Mouse (Mus musculus): Measurements from ENCODE around the gene Gm48551.

Gene Gm48551

GRCm38 (mm10) chr10:81356991-81357844 lies 27.0 kb upstream of the Gm48551 start, which contains the start of gene Mfsd12:
TSS of gene Mfsd12 (plus strand) at chr10:81357491.
- peak; percentile 93 for DNase-seq (ENCODE audit: inconsistent ontology term)

DNA sequence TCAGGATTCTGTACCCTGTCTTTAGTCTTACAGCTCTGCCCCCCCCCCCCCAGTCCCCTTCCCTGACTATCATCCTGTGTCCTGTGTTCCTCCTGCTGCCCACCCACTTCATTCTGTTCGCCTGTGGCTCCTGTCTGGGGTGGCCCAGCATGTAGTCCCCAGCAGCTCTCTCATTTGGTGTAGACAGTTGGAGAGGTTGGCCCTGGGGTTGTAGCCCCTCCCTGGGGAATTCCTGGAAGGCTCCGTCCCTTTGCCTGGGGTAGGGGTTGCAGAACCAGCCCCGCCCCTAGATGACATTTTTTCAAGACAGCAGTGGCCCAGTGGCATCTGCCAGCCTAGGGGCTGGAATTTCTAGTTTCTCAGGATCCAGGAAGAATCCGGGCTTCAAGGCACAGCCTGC lies 26.1 kb upstream of the Gm48551 start:
- peak; percentile 88 for DNase-seq (ENCODE audit: inconsistent ontology term)

DNA sequence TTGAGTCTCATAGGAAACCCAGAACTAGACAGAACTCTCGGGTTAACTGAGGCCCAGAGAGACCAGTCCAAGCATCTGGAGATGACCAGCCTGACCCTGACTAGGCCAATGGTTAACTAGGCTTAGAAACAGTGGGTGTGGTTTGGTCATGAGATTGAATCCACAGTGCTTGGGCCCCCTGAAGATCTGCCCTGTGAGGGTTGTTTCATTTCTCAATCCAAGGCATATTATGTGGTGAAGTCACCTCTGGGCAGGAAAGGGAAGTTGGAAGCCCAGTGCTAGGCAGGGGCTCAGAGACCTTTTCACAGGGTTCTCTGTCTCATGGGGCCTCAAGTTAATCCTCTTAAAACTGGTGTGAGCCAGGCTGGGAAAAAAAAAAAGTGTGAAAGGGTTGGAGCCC lies 25.4 kb upstream of the Gm48551 start:
- DNase-seq (ENCODE audit: inconsistent ontology term), result no peak

- no peak for DNase-seq (ENCODE audit: inconsistent ontology term)
These were observed 23.5 kb upstream of the Gm48551 start for GRCm38 (mm10) chr10:81360721-81361120.

DNA sequence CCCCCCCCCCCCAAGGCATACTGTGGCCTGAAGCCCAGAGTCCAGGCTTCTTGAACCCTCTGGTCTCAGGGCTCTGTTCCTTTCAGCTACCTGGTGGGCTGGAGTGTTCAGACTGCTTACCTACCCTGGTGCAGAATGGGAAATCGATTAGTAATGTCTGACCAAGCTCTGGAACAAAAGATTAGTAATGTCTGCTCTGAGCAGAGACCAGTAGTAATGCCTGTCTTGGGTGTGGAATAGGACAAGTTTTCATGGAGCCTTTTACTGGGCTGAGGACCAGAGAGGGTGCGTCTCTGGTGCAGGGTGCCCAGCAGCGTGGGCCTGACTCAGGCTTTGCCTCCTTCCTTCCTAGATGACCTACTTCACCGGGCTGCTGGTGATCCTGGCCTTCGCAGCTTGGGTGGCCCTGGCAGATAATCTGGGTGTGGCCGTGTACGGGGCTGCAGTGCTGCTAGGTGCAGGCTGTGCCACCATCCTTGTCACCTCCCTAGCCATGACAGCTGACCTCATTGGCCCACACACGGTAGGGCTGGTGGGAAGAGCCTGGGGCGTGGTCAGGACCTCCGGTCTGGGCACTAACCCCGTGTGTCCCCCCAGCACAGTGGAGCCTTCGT lies 21.8 kb upstream of the Gm48551 start:
- no peak for DNase-seq (ENCODE audit: inconsistent ontology term)

GRCm38 (mm10) chr10:81363436-81364346 lies 20.6 kb upstream of the Gm48551 start:
- DNase-seq (ENCODE audit: inconsistent ontology term), result no peak

GRCm38 (mm10) chr10:81364666-81365065 lies 19.6 kb upstream of the Gm48551 start:
- DNase-seq (ENCODE audit: inconsistent ontology term), result no peak

DNA sequence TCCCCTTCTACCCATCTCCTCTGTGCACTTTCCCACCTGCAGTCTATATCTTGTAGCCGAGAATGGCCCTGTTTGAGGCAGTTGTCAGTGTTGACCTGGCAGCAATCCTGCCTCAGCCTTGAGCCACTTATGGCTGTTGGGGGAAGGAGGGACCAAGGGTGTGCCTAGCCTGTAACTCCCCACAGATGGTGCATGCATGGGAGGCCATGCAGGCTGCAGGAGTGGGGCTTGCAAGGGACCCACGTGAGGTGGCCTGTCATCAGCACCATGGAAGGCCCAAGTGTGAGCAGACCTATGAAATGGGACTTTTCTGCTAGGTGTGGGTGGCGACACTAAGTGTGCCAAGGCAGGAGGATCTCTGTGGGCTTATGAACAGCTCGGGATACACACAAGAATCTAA lies 19.2 kb upstream of the Gm48551 start:
- DNase-seq (ENCODE audit: inconsistent ontology term), result no peak

- DNase-seq (ENCODE audit: inconsistent ontology term), result no peak
These were observed 18.4 kb upstream of the Gm48551 start, which contains the start of gene 4930404N11Rik for GRCm38 (mm10) chr10:81365672-81366476. TSS of gene 4930404N11Rik (minus strand) at chr10:81365816.

DNA sequence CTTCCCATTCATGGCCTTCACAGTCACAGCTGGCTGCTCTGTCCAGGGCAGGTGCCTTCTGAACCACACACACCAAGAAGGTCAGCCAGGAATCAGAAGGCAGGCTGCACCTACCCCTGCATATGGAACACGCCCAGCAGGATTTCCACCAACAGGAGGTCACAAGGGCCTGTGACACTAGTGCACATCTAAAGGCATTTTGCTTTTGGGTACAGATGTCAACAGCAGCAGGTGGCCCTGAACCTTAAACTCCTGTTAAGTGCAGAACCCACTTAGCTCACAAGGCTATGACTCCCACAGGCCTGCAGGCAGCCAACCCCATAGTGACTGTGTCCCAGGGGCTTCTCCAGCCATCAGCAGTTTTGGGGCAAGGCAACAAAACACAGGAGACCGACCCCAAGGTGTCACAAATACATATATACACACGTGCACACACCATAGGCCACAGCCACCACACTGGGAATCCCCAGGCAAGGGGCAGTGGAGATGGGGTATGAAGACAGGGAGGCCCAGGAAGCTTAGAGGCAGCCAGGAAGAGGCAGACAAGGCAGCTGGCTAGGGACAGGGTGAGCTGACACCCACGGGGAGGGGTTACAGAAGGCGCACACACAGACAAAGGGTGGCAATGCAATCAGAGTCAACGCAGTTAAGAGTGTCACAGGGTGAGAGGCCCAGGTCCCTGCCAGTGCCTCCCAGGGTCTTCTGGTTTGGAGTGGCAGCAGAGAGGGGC lies 17.6 kb upstream of the Gm48551 start:
- no peak for DNase-seq (ENCODE audit: inconsistent ontology term)

- no peak for DNase-seq (ENCODE audit: inconsistent ontology term)
These were observed 17.1 kb upstream of the Gm48551 start for GRCm38 (mm10) chr10:81367207-81367495.

DNA sequence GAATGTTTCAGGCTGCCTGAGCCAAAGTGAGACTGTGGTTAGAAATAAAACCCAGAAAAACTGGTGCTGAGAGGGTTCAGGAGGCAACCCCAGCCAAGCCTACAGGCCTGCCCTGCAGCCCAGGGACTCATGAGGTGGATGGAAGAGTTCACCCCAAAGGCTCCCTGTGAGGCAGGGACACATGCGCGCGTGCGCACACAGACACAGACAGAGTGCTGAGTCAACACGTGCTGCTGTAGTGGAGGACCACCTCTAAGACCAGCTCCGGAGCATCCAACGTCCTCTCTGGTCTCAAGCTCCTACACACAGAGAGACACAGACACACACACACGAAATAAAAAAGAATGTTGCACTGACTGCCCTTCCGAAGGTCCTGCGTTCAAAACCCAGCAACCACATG lies 8.9 kb upstream of the Gm48551 start:
- no peak for DNase-seq (ENCODE audit: inconsistent ontology term)

- DNase-seq (ENCODE audit: inconsistent ontology term), result no peak
These were observed 7.5 kb upstream of the Gm48551 start for GRCm38 (mm10) chr10:81376561-81377361.

GRCm38 (mm10) chr10:81377362-81377664 lies 7.0 kb upstream of the Gm48551 start:
- no peak for DNase-seq (ENCODE audit: inconsistent ontology term)

DNA sequence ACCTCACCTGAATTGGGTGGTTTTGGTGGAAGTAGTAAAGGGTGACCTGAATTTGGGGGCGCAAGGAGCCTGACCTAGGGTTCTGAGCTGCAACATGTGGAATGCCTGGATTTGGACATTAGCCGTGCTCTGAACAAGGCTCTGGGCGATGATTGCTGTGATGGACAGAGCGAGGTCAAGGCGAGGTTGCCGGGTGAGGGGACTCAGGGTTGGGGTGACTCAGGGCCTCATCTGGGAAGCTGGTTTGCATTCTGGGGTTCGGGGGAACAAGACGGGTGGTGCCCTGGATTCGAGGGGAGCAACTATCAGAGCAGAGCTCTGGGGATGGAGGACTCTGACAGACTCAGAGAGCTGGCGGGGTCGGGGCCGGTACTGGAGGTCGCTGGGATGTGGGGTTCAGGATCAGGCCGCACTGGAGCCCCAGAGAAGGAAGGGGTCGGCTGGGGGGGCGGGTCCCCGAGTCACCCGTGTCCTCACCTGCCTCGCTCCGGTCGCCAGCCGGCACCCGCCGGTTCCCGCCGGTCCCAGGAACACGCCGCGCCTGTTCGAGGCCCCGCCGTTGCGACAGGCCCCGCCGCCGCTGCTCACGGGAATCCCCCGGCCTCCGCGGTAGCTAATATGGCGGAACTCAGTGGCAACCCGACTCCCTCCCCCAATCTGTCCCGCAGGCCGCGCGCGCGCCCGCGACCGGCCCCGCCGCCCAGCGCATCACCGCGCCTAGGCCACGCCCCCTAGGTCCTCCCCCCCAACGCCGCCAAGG lies 6.3 kb upstream of the Gm48551 start, which contains the start of gene Fzr1:
Fzr1 (minus strand) TSS at position 724 of the 760 bp plus-strand sequence.
- no peak for DNase-seq (ENCODE audit: inconsistent ontology term)

- peak; percentile 100 for DNase-seq (ENCODE audit: inconsistent ontology term)
These were observed 5.6 kb upstream of the Gm48551 start for GRCm38 (mm10) chr10:81378553-81379182.

DNA sequence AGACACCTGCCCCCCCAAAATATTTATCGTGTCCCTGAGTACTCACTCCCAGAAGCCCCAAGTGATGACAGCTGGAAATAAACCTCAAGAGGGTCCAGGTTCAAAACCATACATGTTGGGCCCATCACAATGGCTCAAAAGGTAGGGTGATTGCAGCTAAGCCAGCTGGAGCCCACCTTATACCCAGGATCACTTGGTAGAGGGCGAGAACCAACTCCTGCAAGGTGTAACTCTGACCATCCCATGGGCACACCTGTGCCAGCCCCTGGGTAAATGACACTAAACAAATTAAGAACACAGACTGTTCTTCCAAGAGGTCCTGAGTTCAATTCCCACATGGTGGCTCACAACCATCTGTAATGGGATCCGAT lies 5.1 kb upstream of the Gm48551 start:
- DNase-seq (ENCODE audit: inconsistent ontology term), result no peak

DNA sequence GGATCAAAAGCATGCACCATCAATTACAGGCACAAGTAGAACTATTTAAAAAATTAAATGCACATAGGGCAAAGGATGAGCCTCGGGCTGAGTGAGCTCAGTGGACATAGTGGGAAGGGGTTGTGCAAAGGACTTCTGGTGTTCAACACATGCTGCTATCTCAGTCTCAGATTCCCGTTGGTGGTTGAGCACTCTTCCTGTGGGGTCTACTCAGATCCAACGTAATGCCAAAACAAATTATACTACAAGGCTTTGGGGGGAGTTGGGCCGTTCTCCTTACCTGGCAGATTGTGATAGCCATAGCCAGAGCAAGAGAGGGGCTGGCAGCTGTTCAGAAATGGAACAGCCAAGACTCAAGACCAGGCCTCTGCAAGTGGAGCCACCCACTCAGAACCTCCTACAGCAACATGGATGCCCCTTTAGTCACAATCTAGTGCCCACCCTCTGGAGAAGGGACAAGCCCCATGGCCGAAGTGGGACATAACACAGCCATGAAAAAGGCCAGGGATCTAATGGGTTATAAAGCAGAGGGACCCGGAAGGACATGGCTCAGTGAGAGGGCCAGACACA lies 4.4 kb upstream of the Gm48551 start:
- no peak for DNase-seq (ENCODE audit: inconsistent ontology term)
